Comparison of ENCODE assay signal across 10 mouse cellular contexts in the genomic region with DNA sequence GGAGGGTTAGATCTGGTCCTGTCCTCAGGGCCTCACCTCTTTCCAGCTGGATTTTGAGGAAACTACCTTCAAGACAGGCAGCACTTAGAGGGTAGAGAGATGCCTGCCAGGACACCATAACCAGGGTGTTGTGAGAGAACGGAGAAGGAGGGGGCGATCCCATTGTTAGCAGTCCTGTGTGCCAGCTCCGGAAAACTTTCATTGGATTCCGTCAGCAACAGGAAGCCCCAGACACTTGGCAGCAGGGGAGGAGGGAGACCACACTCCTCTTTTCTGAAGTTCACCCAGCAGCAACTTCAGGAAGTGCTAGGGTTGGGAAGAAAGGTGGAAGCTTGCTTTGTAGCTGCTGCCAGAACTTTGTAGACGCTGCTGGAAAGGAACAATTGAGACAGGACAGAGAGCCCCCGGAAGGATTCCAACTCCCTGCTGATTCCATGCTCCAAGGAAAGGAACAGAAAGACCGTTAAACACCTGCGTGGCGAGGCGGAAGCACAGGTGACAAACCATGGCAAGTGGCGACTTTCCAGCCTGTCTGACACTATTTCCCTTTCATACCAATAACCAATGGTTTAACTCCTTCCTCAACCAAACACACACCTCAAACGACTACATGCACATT.
DNase-seq lines count a peak whose midpoint lies in the region; ATAC-seq lines count a peak whose summit lies in the region.
"Had no signal": no experiment of that assay in that cellular context is flagged by ENCODE, and none has a peak within 500 bp of the region (broad histone marks: within the 10 kb centered on the region; RNA-seq: fewer than 3 reads in every experiment).

No protein-coding gene starts in this region.

- peak overlapping the region; percentile 48 for H3K9ac ChIP-seq in lung, embryonic 16.5 days (ENCODE audit: low read length)
- H3K9ac ChIP-seq in intestine, embryonic 15.5 days: no peak overlapping the region
- H3K9ac ChIP-seq in stomach, embryonic 16.5 days (ENCODE audit: low read length): peak overlapping the region; percentile 43
- H3K9ac ChIP-seq: liver, embryonic 12.5 days had no signal

- peak overlapping the region; percentile 12 for H3K4me2 ChIP-seq in lung, embryonic 16.5 days (ENCODE audit: low read depth, low read length)
- H3K4me2 ChIP-seq in intestine, embryonic 15.5 days (replicated peaks): peak overlapping the region; percentile 14; the same call in 1 of the 2 replicates
- peak overlapping the region; percentile 23; the same call in 1 of the 2 replicates for H3K4me2 ChIP-seq in stomach, embryonic 16.5 days (ENCODE audit: low read depth, low read length)
- H3K4me2 ChIP-seq: liver, embryonic 12.5 days had no signal

- peak; percentile 92 for DNase-seq in heart, adult 11 months
- no peak for DNase-seq in heart, postnatal 36 days
- no peak for DNase-seq in lung, adult 18-20 months
- no peak for DNase-seq in MN1 (ENCODE audit: low spot score)
- no peak for DNase-seq in adrenal gland, postnatal 4 days (ENCODE audit: low spot score in 2 of 2)
- DNase-seq: right cerebral cortex, adult 18-20 months had no signal

- H3K27ac ChIP-seq in lung, embryonic 16.5 days (ENCODE audit: low read length): peak overlapping the region; percentile 73
- H3K27ac ChIP-seq in intestine, embryonic 15.5 days: peak overlapping the region; percentile 62
- peak overlapping the region; percentile 9; the same call in 1 of the 2 replicates for H3K27ac ChIP-seq in stomach, embryonic 16.5 days (ENCODE audit: low read length)
- H3K27ac ChIP-seq: liver, embryonic 12.5 days had no signal

- intact Hi-C loops in heart, postnatal 36 days (cut with DNase I): loop anchor here (5.0 kb wide), 1 partner anchor 179 kb away; no protein-coding TSS in a partner anchor

- WGBS in lung, embryonic 16.5 days: 21% methylated on average over 12 of the region's 12 CpGs
- 36% methylated on average over 12 of the region's 12 CpGs for WGBS in intestine, embryonic 15.5 days
- WGBS in stomach, embryonic 16.5 days: 38% methylated on average over 12 of the region's 12 CpGs

- H3K36me3 ChIP-seq in lung, embryonic 16.5 days (ENCODE audit: control insufficient read depth, insufficient read depth, low read length): no peaks in the 10 kb centered on the region
- no peaks in the 10 kb centered on the region for H3K36me3 ChIP-seq in intestine, embryonic 15.5 days
- H3K36me3 ChIP-seq in stomach, embryonic 16.5 days (ENCODE audit: control insufficient read depth, insufficient read depth, low read length): no peaks in the 10 kb centered on the region
- H3K36me3 ChIP-seq: liver, embryonic 12.5 days had no signal

- no peaks in the 10 kb centered on the region for H3K27me3 ChIP-seq in lung, embryonic 16.5 days (ENCODE audit: control insufficient read depth, insufficient read depth, low read depth, low read length)
- H3K27me3 ChIP-seq in intestine, embryonic 15.5 days (replicated peaks): no peaks in the 10 kb centered on the region
- no peaks in the 10 kb centered on the region for H3K27me3 ChIP-seq in stomach, embryonic 16.5 days (ENCODE audit: control insufficient read depth, insufficient read depth, low read length)
- H3K27me3 ChIP-seq: liver, embryonic 12.5 days had no signal

- no peak overlapping the region for H3K4me3 ChIP-seq in lung, embryonic 16.5 days (ENCODE audit: low read length)
- no peak overlapping the region for H3K4me3 ChIP-seq in intestine, embryonic 15.5 days (replicated peaks)
- H3K4me3 ChIP-seq in stomach, embryonic 16.5 days (replicated peaks; ENCODE audit: low read length): no peak overlapping the region
- H3K4me3 ChIP-seq: liver, embryonic 12.5 days had no signal

- H3K4me1 ChIP-seq in lung, embryonic 16.5 days (replicated peaks; ENCODE audit: control insufficient read depth, insufficient read depth, low read length): peaks cover 28% of the 10 kb centered on the region
- H3K4me1 ChIP-seq in intestine, embryonic 15.5 days (replicated peaks): peaks cover 8% of the 10 kb centered on the region
- H3K4me1 ChIP-seq in stomach, embryonic 16.5 days (ENCODE audit: control insufficient read depth, insufficient read depth, low read length): peaks cover 11% of the 10 kb centered on the region
- H3K4me1 ChIP-seq: liver, embryonic 12.5 days had no signal

- H3K9me3 ChIP-seq in lung, embryonic 16.5 days (ENCODE audit: control insufficient read depth, low read length): no peaks in the 10 kb centered on the region
- H3K9me3 ChIP-seq in intestine, embryonic 15.5 days: no peaks in the 10 kb centered on the region
- H3K9me3 ChIP-seq in stomach, embryonic 16.5 days (replicated peaks; ENCODE audit: control insufficient read depth, low read length): no peaks in the 10 kb centered on the region
- H3K9me3 ChIP-seq: liver, embryonic 12.5 days had no signal

- ATAC-seq in lung, embryonic 16.5 days (ENCODE audit: low read depth): peak; percentile 57
- ATAC-seq in intestine, embryonic 15.5 days: 0 out of 2 replicates have a peak, but pooled peaks have one; percentile 15
- ATAC-seq in stomach, embryonic 16.5 days (ENCODE audit: insufficient read depth, low FRiP score): no peak
- ATAC-seq: liver, embryonic 12.5 days had no signal

Comparison
In these comparisons a context has a peak if more than half of its experiments do, and no peak if none do; other contexts are left out.
1. H3K27ac ChIP-seq: peak in every context shown above with its lines; median percentile 73 in lung, embryonic 16.5 days; 62 in intestine, embryonic 15.5 days; 9 in stomach, embryonic 16.5 days.